Mouse (Mus musculus) forebrain, embryonic 14.5 days (tissue): Measurements from ENCODE around the gene Dact2. TPM values are rescaled to one million over a fixed set of nuclear protein-coding genes. Genes with fewer than 3 reads are reported as not detected.

Experiments used
- ATAC-seq: fragments of 200-750 bp; cut with Nextera tagmentation; 2 replicates; pipeline ENCODE4 v1.8.0; 2017; ENCODE audit warnings: mild to moderate bottlenecking, moderate library complexity
- DNase-seq: peaks from one replicate; pipeline ENCODE4 v3.0.0-alpha.2; 2015; ENCODE audit warnings: low spot score
- H3K27ac ChIP-seq: fragments of 300-500 bp; sonication (generic); 2 replicates; pipeline ENCODE4 v1.5.1; 2014; ENCODE audit warnings: low read depth, mild to moderate bottlenecking, control low read depth, low read length, moderate library complexity
- H3K27me3 ChIP-seq: fragments of 300-500 bp; sonication (generic); replicated peaks from 2 replicates; pipeline ENCODE4 v1.6.1; 2014; ENCODE audit warnings: low read length, control low read depth, mixed read lengths; ENCODE audit not compliant: control insufficient read depth, insufficient read depth
- H3K36me3 ChIP-seq: fragments of 300-500 bp; sonication (generic); 2 replicates; pipeline ENCODE4 v1.6.1; 2014; ENCODE audit warnings: low read length, control low read depth; ENCODE audit not compliant: control insufficient read depth, insufficient read depth
- H3K4me1 ChIP-seq: fragments of 300-500 bp; sonication (generic); 2 replicates; pipeline ENCODE4 v1.6.1; 2014; ENCODE audit warnings: antibody characterized with exemption, low read length, control low read depth; ENCODE audit not compliant: control insufficient read depth, insufficient read depth
- H3K4me2 ChIP-seq: fragments of 300-500 bp; sonication (generic); 2 replicates; pipeline ENCODE4 v1.6.1; 2014; ENCODE audit warnings: mild to moderate bottlenecking, control low read depth, low read length
- H3K4me3 ChIP-seq: fragments of 300-500 bp; sonication (generic); 2 replicates; pipeline ENCODE4 v1.5.1; 2014; ENCODE audit warnings: low read depth, low read length, control low read depth
- H3K9ac ChIP-seq: fragments of 300-500 bp; sonication (generic); 2 replicates; pipeline ENCODE4 v1.6.1; 2014; ENCODE audit warnings: mild to moderate bottlenecking, low read length, control low read depth, moderate library complexity
- H3K9me3 ChIP-seq: fragments of 300-500 bp; sonication (generic); replicated peaks from 2 replicates; pipeline ENCODE4 v1.6.1; 2016; ENCODE audit warnings: low read length, control low read depth, mixed read lengths; ENCODE audit not compliant: control insufficient read depth
- WGBS: fragments of 180-500 bp; shearing (Covaris S2); extraction: QIAGEN DNeasy Blood & Tissue Kit; methylation state at CpG from one replicate; pipeline ENCODE4 v1.1.7; 2014; 5-methylcytosine and 5-hydroxymethylcytosine counted together
- polyA plus RNA-seq: library from polyadenylated mRNA; unstranded; fragments of >200 nt; fragmentation: Nextera tagmentation; extraction: Ambion mirVana; gene quantifications from 2 replicates; pipeline ENCODE4 v1.2.1, GENCODE M21; 2014

Gene Dact2
- polyA plus RNA-seq, 1 experiment from 2014 or later: 1.4 TPM

GRCm38 (mm10) chr17:14174401-14174800, 29.7 kb downstream of the Dact2 start:
- H3K9me3 ChIP-seq: no peaks in the 10 kb centered on the region
- DNase-seq (no peak), ATAC-seq (no peak)
- no peaks in the 10 kb centered on the region for H3K27me3 ChIP-seq
- 79% methylated on average over 3 of the region's 3 CpGs for WGBS
- no peak overlapping the region for H3K9ac ChIP-seq
- no peak overlapping the region for H3K4me2 ChIP-seq
- H3K4me1 ChIP-seq: no peaks in the 10 kb centered on the region
- H3K27ac ChIP-seq: no peak overlapping the region
- no peaks in the 10 kb centered on the region for H3K36me3 ChIP-seq
- H3K4me3 ChIP-seq: no peak overlapping the region

- ATAC-seq: no peak
- no peaks in the 10 kb centered on the region for H3K36me3 ChIP-seq
- no peak overlapping the region for H3K4me2 ChIP-seq
- no peaks in the 10 kb centered on the region for H3K9me3 ChIP-seq
- no peak overlapping the region for H3K4me3 ChIP-seq
- no peaks in the 10 kb centered on the region for H3K4me1 ChIP-seq
- H3K27ac ChIP-seq: no peak overlapping the region
- no peaks in the 10 kb centered on the region for H3K27me3 ChIP-seq
- 27% methylated on average over 1 of the region's 1 CpGs for WGBS
- H3K9ac ChIP-seq: no peak overlapping the region
- DNase-seq: no peak
These were observed 30.6 kb downstream of the Dact2 start for GRCm38 (mm10) chr17:14173459-14173858.

- H3K27ac ChIP-seq: no peak overlapping the region
- H3K4me1 ChIP-seq: 0 out of 2 replicates have a peak, but pooled peaks cover under 1% of the 10 kb centered on the region
- H3K9me3 ChIP-seq: no peaks in the 10 kb centered on the region
- no peak overlapping the region for H3K4me2 ChIP-seq
- no peaks in the 10 kb centered on the region for H3K36me3 ChIP-seq
- no peak overlapping the region for H3K9ac ChIP-seq
- H3K27me3 ChIP-seq: no peaks in the 10 kb centered on the region
- no peak overlapping the region for H3K4me3 ChIP-seq
- DNase-seq (no peak), ATAC-seq (no peak)
These were observed 31.4 kb downstream of the Dact2 start for GRCm38 (mm10) chr17:14172731-14173130.

GRCm38 (mm10) chr17:14172184-14172583, 31.9 kb downstream of the Dact2 start:
- H3K4me2 ChIP-seq: no peak overlapping the region
- no peaks in the 10 kb centered on the region for H3K27me3 ChIP-seq
- no peaks in the 10 kb centered on the region for H3K36me3 ChIP-seq
- DNase-seq (no peak), ATAC-seq (no peak)
- H3K9ac ChIP-seq: no peak overlapping the region
- H3K4me1 ChIP-seq: 0 out of 2 replicates have a peak, but pooled peaks cover 4% of the 10 kb centered on the region
- no peak overlapping the region for H3K4me3 ChIP-seq
- H3K9me3 ChIP-seq: no peaks in the 10 kb centered on the region
- no peak overlapping the region for H3K27ac ChIP-seq
- 63% methylated on average over 2 of the region's 3 CpGs for WGBS

GRCm38 (mm10) chr17:14170961-14171479, 33.1 kb downstream of the Dact2 start:
- no peaks in the 10 kb centered on the region for H3K36me3 ChIP-seq
- H3K4me3 ChIP-seq: no peak overlapping the region
- DNase-seq (no peak), ATAC-seq (no peak)
- 62% methylated on average over 5 of the region's 5 CpGs for WGBS
- H3K27ac ChIP-seq: no peak overlapping the region
- no peaks in the 10 kb centered on the region for H3K27me3 ChIP-seq
- no peak overlapping the region for H3K9ac ChIP-seq
- peaks cover 8% of the 10 kb centered on the region for H3K4me1 ChIP-seq
- no peak overlapping the region for H3K4me2 ChIP-seq
- no peaks in the 10 kb centered on the region for H3K9me3 ChIP-seq

GRCm38 (mm10) chr17:14169431-14169830, 34.7 kb downstream of the Dact2 start:
- no peak for DNase-seq
- Histone ChIP-seq H3K36me3 (no peaks in the 10 kb centered on the region), H3K27ac (no peak overlapping the region), H3K27me3 (no peaks in the 10 kb centered on the region), H3K4me2 (no peak overlapping the region), H3K4me3 (no peak overlapping the region), H3K9me3 (no peaks in the 10 kb centered on the region), H3K4me1 (peaks cover 24% of the 10 kb centered on the region), H3K9ac (no peak overlapping the region)
- WGBS: 69% methylated on average over 11 of the region's 11 CpGs
- no peak for ATAC-seq

- H3K4me1 ChIP-seq: peaks cover 31% of the 10 kb centered on the region
- H3K9ac ChIP-seq: no peak overlapping the region
- no peak overlapping the region for H3K27ac ChIP-seq
- H3K27me3 ChIP-seq: no peaks in the 10 kb centered on the region
- no peaks in the 10 kb centered on the region for H3K9me3 ChIP-seq
- ATAC-seq (no peak), DNase-seq (peak; percentile 14)
- no peak overlapping the region for H3K4me3 ChIP-seq
- H3K36me3 ChIP-seq: no peaks in the 10 kb centered on the region
- 69% methylated on average over 5 of the region's 5 CpGs for WGBS
- H3K4me2 ChIP-seq: no peak overlapping the region
These were observed 36.5 kb downstream of the Dact2 start for GRCm38 (mm10) chr17:14167594-14167993.

- no peaks in the 10 kb centered on the region for H3K36me3 ChIP-seq
- no peak for ATAC-seq
- H3K9ac ChIP-seq: no peak overlapping the region
- 68% methylated on average over 6 of the region's 6 CpGs for WGBS
- no peak overlapping the region for H3K4me2 ChIP-seq
- peaks cover 31% of the 10 kb centered on the region for H3K4me1 ChIP-seq
- no peak for DNase-seq
- no peaks in the 10 kb centered on the region for H3K27me3 ChIP-seq
- H3K27ac ChIP-seq: no peak overlapping the region
- no peaks in the 10 kb centered on the region for H3K9me3 ChIP-seq
- no peak overlapping the region for H3K4me3 ChIP-seq
These were observed 37.2 kb downstream of the Dact2 start for GRCm38 (mm10) chr17:14166746-14167432.

GRCm38 (mm10) chr17:14165934-14166610, 38.0 kb downstream of the Dact2 start:
- DNase-seq: no peak
- Histone ChIP-seq H3K4me1 (peaks cover 31% of the 10 kb centered on the region), H3K36me3 (no peaks in the 10 kb centered on the region), H3K9me3 (no peaks in the 10 kb centered on the region), H3K9ac (peak overlapping the region; percentile 32), H3K4me3 (no peak overlapping the region), H3K4me2 (peak overlapping the region; percentile 38), H3K27me3 (no peaks in the 10 kb centered on the region), H3K27ac (peak overlapping the region; percentile 79)
- 56% methylated on average over 9 of the region's 9 CpGs for WGBS
- ATAC-seq: no peak
